Mouse (Mus musculus) liver (tissue): ENCODE measurements at regions not wholly inside any gene's neighbourhood (a gene's known extent, or its start where the extent isn't known, plus 50 kb on each side); places are given as distances from the start of the nearest gene placed in this dataset.

Source experiments
- DNase-seq: peaks from one replicate; pipeline ENCODE4 v3.0.0-alpha.2; 2020; ENCODE audit warnings: mixed read lengths

- DNase-seq = no peak
Measured at GRCm38 (mm10) chr8:44656031-44656430, 279.2 kb upstream of the Fat1 start.

DNA sequence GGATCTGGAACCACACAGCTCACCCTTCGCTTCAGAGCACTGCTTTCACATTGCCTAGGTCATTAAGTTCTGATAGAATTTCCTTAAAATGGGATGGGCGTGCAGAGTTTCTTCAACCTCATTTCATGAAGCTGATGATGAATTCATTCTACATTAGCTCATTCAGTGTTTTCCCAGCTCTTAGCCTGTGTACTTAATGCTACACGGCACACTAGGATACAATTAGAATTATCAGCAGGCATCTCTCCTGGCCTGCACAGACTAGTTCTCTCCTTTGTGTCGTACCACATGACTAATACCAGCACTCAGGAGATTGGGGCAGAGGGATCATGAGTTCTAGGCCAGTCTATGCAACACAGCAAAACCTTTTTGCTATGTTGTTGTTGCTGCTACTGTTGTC, 278.8 kb upstream of the Fat1 start:
- no peak for DNase-seq

- no peak for DNase-seq
Measured at GRCm38 (mm10) chr8:44661696-44662095, 273.6 kb upstream of the Fat1 start.

GRCm38 (mm10) chr8:44687126-44687525, 248.1 kb upstream of the Fat1 start:
- DNase-seq = no peak

DNA sequence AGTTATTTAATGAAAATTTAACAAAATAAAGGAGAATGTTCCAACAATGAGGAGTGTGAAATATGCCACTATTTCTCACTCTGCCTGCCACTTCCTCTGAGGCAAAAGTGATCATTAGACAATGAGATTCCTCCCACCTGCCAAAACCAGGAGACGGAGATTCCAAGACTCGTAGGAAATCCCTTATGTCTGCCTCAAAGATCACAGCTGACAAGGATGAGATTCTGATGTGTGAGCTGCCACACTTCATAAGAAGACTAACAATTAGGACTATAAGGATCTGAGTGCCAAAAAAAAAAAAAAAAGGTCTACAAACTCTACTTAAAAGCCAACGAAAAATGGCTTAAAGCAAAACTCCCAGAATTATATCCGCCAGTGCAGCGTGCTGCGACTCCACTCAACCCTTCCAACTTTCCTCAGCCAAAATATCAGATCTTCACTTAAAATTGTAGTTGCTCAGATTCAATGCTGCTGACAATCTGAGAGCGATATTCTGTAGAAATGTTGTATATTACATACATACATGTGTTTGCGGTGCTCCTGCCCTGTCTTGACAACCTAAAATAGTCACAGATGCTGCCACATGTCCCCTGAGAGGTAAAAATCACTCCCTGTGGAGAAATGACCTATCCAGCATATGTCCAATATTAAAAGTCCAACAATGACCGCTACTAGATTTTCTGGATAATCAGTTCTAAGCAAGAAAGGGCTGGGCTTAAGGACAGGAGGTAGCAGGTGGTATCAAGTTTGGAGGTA, 245.2 kb upstream of the Fat1 start:
- DNase-seq = no peak

- no peak for DNase-seq
Measured at GRCm38 (mm10) chr8:44690593-44690950, 244.7 kb upstream of the Fat1 start.

- DNase-seq = no peak
Measured at GRCm38 (mm10) chr8:44691140-44691539, 244.1 kb upstream of the Fat1 start.

DNA sequence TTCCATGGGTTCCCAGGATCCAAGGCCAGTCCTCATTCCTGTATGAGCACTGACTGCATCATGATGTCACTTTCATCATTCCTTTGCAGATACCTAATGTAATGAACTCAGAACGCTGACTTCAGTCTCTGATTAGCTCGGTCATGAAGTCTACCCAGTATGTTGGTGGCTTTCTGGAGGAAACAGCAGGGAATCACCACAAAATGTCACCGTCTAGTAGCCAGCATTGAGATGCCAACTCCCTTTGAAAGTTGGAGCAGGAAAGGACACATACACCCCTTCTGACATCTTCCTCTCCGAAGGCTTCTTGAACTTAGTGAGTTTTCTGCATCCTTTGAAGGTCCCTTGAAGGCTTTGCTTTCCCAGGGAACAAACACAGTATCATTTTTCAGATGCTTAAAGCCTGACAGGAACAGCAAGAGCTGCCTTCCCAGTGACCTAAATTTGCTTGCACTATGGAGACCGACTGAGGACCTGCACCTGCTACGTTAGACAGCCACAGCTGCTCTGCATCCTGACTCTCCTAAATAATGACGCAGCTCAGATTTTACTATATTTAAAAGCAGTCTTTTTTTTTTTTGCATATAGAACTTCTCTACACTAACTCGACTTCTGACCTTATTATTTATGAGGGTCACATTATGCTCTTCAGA, 243.1 kb upstream of the Fat1 start:
- DNase-seq = no peak

- no peak for DNase-seq
Measured at GRCm38 (mm10) chr8:44694861-44695260, 240.4 kb upstream of the Fat1 start.

- peak; percentile 14 for DNase-seq
Measured at GRCm38 (mm10) chr8:44696066-44696853, 239.0 kb upstream of the Fat1 start.

- no peak for DNase-seq
Measured at GRCm38 (mm10) chr8:44699384-44700105, 235.7 kb upstream of the Fat1 start.

- no peak for DNase-seq
Measured at GRCm38 (mm10) chr8:44704595-44705265, 230.5 kb upstream of the Fat1 start.

DNA sequence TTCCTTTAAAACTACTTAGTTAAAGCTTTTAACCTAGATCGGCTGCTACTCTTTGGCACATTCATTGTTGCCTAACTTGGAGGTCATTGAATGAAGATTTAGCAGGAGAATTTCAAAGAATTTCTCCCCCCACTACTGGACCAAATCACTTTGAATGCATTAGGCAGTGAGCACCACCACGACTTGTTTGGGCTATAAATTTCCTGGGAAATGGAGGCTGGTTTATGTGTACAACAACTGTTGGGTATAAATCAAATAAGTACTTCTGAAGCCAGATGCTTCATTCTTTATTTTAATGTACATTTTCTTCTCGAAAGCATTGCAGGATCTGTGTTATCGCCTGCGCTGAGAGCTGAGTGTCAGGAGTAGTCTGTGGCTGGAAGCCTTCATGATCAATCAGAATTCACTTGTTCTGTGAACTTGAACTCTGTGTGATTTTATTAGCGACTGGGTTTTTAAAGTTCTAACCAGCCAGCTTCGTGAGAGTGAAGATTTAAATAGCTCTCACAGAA, 226.5 kb upstream of the Fat1 start:
- no peak for DNase-seq

DNA sequence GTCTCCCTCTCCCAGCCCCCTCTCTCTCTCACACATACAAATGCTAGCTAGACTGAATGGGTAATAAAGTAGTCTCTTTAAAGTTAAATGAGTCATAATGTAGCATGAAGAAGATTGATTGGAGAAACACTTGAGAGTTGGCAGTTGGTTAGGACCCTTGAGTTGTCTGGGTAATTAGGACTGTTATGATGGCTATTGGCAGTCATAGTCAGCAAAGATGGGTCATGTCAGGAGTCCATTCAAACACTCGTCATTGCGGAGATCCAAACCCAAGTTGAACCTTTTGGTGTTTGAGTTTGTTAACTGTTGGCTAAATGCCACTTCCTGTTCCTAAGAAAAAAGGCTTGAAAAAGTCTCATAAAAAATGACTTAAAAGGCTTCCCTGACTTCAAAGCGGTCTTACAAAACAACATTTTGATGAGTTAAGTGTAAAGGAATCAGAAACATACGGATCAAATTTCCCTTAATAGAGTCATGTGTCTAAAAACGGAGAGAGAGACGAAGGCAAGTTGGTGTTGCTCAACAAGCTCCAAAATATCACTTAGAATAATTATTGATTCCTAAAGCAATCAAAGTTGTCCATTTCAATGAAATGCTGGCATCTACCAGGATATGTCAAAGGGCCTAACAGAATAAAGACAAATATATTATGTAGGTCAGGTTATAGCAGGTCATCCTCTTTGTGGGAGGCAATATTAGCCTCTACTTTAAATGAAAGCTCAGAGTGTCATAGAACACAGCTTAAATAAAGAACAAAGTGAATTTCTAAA, 225.9 kb upstream of the Fat1 start:
- no peak for DNase-seq

DNA sequence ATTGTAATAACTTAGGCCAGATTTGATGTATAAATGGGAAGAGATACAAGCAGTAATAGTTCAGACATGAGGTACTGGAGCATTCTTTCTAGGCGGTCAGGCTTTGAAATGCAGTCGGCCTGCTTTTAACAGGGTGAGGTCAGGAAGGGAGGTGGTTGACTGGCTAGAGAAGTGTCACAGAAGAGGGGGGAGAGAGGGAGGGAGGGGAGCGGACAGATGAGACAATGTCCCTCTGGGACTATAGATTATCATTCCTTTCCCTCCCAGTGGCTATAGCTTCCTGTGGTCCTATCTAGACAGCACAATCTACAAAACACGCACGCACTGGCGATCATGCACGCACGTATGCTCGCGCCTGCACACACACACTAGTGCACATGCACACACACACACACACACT, 200.7 kb upstream of the Fat1 start:
- no peak for DNase-seq

GRCm38 (mm10) chr8:44735801-44736200, 199.4 kb upstream of the Fat1 start:
- no peak for DNase-seq

DNA sequence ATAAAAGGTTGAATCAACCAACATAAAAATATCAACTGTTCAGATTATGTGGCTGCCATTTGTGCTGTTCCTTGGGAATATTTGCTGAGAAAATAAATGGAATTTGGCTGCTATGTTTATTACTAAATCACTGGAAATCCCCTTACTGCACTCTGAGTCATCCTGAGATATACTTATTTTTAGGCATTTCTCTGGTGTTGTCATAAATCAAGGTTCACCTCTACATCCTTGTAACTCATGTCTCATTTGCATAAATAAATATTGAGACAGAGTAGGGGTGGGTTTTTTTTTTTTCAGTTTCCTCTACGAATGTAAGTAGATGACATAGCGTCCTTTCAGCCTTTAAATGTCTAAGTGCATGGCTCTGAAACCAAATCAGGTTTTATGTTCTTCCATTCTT, 191.9 kb upstream of the Fat1 start:
- no peak for DNase-seq

GRCm38 (mm10) chr8:44744991-44745658, 190.1 kb upstream of the Fat1 start:
- DNase-seq = no peak

DNA sequence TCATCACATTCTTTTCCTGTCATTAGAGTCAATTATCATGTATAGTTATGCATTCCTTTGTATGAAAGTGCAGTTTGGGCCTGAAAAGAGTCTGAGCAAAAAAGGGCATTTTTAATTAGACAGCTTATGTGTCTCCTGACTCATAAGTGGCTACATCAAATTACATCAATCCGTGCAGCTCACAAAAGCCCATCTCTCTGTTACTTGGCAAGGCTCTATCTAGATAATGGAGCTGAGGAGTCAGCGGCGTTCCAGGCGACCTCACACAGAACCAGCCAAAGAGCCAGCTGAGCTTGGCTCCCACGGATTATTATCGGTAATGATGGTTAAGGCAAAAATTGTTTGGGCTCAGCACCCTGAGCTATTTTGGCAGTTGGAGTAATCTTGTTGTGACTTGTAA, 176.5 kb upstream of the Fat1 start:
- no peak for DNase-seq

DNA sequence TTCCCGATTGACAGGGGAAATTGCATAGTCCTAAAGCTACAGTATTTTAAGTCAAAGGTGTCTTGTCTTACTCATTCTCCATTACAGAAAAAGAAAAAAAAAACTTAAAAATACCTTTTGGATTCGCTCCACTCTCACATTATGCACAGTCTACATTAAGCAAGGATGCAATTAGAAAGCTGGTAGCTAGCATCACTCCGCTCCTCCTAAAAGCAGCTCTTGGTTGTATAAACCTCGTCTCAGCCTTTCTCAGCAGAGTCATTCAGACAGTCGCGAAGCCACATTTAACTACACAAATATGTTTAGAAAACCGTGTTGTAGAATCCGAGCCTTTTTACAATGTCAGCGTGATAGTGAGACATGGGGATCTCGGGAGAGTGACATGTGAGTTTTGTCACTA, 172.5 kb upstream of the Fat1 start:
- no peak for DNase-seq

DNA sequence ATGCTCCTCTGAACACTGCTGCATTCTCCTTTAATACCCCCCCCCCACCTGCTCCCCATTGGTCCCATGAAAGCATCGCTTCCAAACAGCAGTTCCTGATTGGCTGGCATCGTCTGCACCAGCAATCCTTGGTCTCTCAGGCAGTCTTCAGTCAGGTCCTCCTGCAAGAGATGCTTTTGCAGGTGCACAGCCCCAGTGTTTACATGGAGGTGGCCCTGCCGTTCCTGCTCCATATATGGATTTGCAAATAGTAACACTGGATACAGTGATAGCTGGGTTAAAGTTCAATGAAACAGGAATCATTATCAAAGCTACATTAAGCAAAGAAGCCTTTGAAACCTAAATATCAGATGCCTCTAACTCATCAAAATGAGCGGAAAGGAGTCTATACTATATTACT, 170.1 kb upstream of the Fat1 start:
- DNase-seq = no peak
